Comparison of ENCODE assay signal across 26 mouse cellular contexts in genomic region chr14:36715684-36716083, GRCm38 (mm10).
A peak's percentile ranks its signal among the peaks of the same experiment; 100 is the strongest.
DNase-seq lines count a peak whose midpoint lies in the region; ATAC-seq and TF ChIP-seq lines count a peak whose summit lies in the region.
"Had no signal": no experiment of that assay in that cellular context is flagged by ENCODE, and none has a peak within 500 bp of the region (broad histone marks: within the 10 kb centered on the region; RNA-seq: fewer than 3 reads in every experiment).

No protein-coding gene starts in this region.

- H3K4me3 ChIP-seq in liver, embryonic 11.5 days (ENCODE audit: low read depth, low read length): no peak overlapping the region
- H3K4me3 ChIP-seq in liver, postnatal 0 days (ENCODE audit: low read depth, low read length): no peak overlapping the region
- H3K4me3 ChIP-seq in liver, embryonic 13.5 days (replicated peaks): no peak overlapping the region
- no peak overlapping the region for H3K4me3 ChIP-seq in liver, embryonic 15.5 days (replicated peaks)
- H3K4me3 ChIP-seq: embryonic facial prominence, embryonic 13.5 days; embryonic facial prominence, embryonic 15.5 days; erythroblast, embryonic 14.5 days; forebrain, embryonic 10.5 days; forebrain, embryonic 12.5 days had no signal

- no peak overlapping the region for H3K27ac ChIP-seq in liver, embryonic 11.5 days (ENCODE audit: low read depth, low read length)
- no peak overlapping the region for H3K27ac ChIP-seq in liver, postnatal 0 days (ENCODE audit: low read depth)
- no peak overlapping the region for H3K27ac ChIP-seq in liver, embryonic 13.5 days
- no peak overlapping the region for H3K27ac ChIP-seq in liver, embryonic 15.5 days (replicated peaks)
- H3K27ac ChIP-seq: embryonic facial prominence, embryonic 13.5 days; embryonic facial prominence, embryonic 15.5 days; forebrain, embryonic 10.5 days; forebrain, embryonic 12.5 days had no signal

- no peaks in the 10 kb centered on the region for H3K27me3 ChIP-seq in liver, embryonic 11.5 days (replicated peaks; ENCODE audit: control insufficient read depth, insufficient read depth, low read length)
- no peaks in the 10 kb centered on the region for H3K27me3 ChIP-seq in liver, postnatal 0 days (ENCODE audit: insufficient read depth, low read length)
- no peaks in the 10 kb centered on the region for H3K27me3 ChIP-seq in liver, embryonic 13.5 days
- no peaks in the 10 kb centered on the region; the same call in 1 of the 2 replicates for H3K27me3 ChIP-seq in liver, embryonic 15.5 days
- H3K27me3 ChIP-seq: embryonic facial prominence, embryonic 13.5 days; embryonic facial prominence, embryonic 15.5 days; forebrain, embryonic 12.5 days had no signal

- no peak for DNase-seq in liver, embryonic 11.5 days (ENCODE audit: low spot score)
- no peak for DNase-seq in liver, postnatal 0 days
- DNase-seq in liver, embryonic 13.5 days: no peak
- no peak for DNase-seq in neural tube, embryonic 10.5 days (ENCODE audit: extremely low spot score, low spot score)
- DNase-seq in spleen, postnatal 10 days (ENCODE audit: low spot score in 2 of 2): no peak
- DNase-seq: adrenal gland, adult 8-10 months; adrenal gland, postnatal 14 days; adrenal gland, postnatal 36 days; B cell, adult 2 months; cerebellum, adult 11-12 months; cerebellum, adult 2 months; cerebellum, adult 9-10 months; cerebellum, postnatal 10 days; cerebellum, postnatal 25 days had no signal

- TF ChIP-seq EP300 in liver, postnatal 0 days (IDR thresholded peaks at IDR 0.05; ENCODE audit: low read depth): no peak

- TF ChIP-seq CTCF in liver, postnatal 0 days (IDR thresholded peaks at IDR 0.05; ENCODE audit: low read depth): no peak

- H3K36me3 ChIP-seq in liver, embryonic 11.5 days (ENCODE audit: control insufficient read depth, insufficient read depth, low read length): no peaks in the 10 kb centered on the region
- H3K36me3 ChIP-seq in liver, postnatal 0 days (replicated peaks; ENCODE audit: insufficient read depth, low read length): no peaks in the 10 kb centered on the region
- no peaks in the 10 kb centered on the region for H3K36me3 ChIP-seq in liver, embryonic 13.5 days
- H3K36me3 ChIP-seq in liver, embryonic 15.5 days (replicated peaks): no peaks in the 10 kb centered on the region
- H3K36me3 ChIP-seq: embryonic facial prominence, embryonic 13.5 days; embryonic facial prominence, embryonic 15.5 days; forebrain, embryonic 10.5 days; forebrain, embryonic 12.5 days; G1E had no signal

- H3K9ac ChIP-seq in liver, embryonic 11.5 days (ENCODE audit: low read depth, low read length): no peak overlapping the region
- H3K9ac ChIP-seq in liver, postnatal 0 days (replicated peaks): no peak overlapping the region
- H3K9ac ChIP-seq in liver, embryonic 13.5 days: no peak overlapping the region
- no peak overlapping the region for H3K9ac ChIP-seq in liver, embryonic 15.5 days
- H3K9ac ChIP-seq: embryonic facial prominence, embryonic 13.5 days; embryonic facial prominence, embryonic 15.5 days; forebrain, embryonic 12.5 days had no signal

- H3K4me1 ChIP-seq in liver, embryonic 11.5 days (replicated peaks; ENCODE audit: control insufficient read depth, insufficient read depth, low read length): no peaks in the 10 kb centered on the region
- H3K4me1 ChIP-seq in liver, postnatal 0 days (ENCODE audit: insufficient read depth): no peaks in the 10 kb centered on the region
- peaks cover 10% of the 10 kb centered on the region for H3K4me1 ChIP-seq in liver, embryonic 13.5 days (replicated peaks)
- H3K4me1 ChIP-seq in liver, embryonic 15.5 days (replicated peaks): peaks cover 5% of the 10 kb centered on the region; the same call in 1 of the 2 replicates
- H3K4me1 ChIP-seq: embryonic facial prominence, embryonic 13.5 days; embryonic facial prominence, embryonic 15.5 days; forebrain, embryonic 10.5 days; forebrain, embryonic 12.5 days had no signal

- no peak overlapping the region for H3K4me2 ChIP-seq in liver, embryonic 11.5 days
- no peak overlapping the region for H3K4me2 ChIP-seq in liver, postnatal 0 days (ENCODE audit: low read depth, low read length)
- no peak overlapping the region for H3K4me2 ChIP-seq in liver, embryonic 13.5 days
- no peak overlapping the region for H3K4me2 ChIP-seq in liver, embryonic 15.5 days
- H3K4me2 ChIP-seq: embryonic facial prominence, embryonic 13.5 days; embryonic facial prominence, embryonic 15.5 days; forebrain, embryonic 12.5 days had no signal

- WGBS in liver, embryonic 11.5 days: 66% methylated on average over 2 of the region's 2 CpGs
- 43% methylated on average over 2 of the region's 2 CpGs for WGBS in liver, postnatal 0 days (ENCODE audit: insufficient replicate concordance)
- 33% methylated on average over 2 of the region's 2 CpGs for WGBS in liver, embryonic 13.5 days (ENCODE audit: insufficient replicate concordance)
- 40% methylated on average over 2 of the region's 2 CpGs for WGBS in liver, embryonic 15.5 days (ENCODE audit: insufficient replicate concordance)

- H3K9me3 ChIP-seq in liver, embryonic 11.5 days (ENCODE audit: control insufficient read depth, low read length): no peaks in the 10 kb centered on the region
- no peaks in the 10 kb centered on the region for H3K9me3 ChIP-seq in liver, postnatal 0 days (ENCODE audit: low read length)
- H3K9me3 ChIP-seq in liver, embryonic 13.5 days (replicated peaks): no peaks in the 10 kb centered on the region
- H3K9me3 ChIP-seq in liver, embryonic 15.5 days (replicated peaks): no peaks in the 10 kb centered on the region
- H3K9me3 ChIP-seq: embryonic facial prominence, embryonic 13.5 days; embryonic facial prominence, embryonic 15.5 days; forebrain, embryonic 10.5 days; forebrain, embryonic 12.5 days; G1E had no signal

- ATAC-seq in liver, embryonic 11.5 days (replicated peaks; ENCODE audit: low FRiP score): peak; percentile 62; the same call in 1 of the 2 replicates
- ATAC-seq in liver, postnatal 0 days: no peak
- peak; percentile 88 for ATAC-seq in liver, embryonic 13.5 days (ENCODE audit: low read depth)
- ATAC-seq in liver, embryonic 15.5 days (ENCODE audit: insufficient read depth): peak; percentile 58
- ATAC-seq: activated CD4-positive, CD25-positive, alpha-beta regulatory T cell, adult 4 months; CD4-positive, CD25-positive, alpha-beta regulatory T cell, adult 4 months; forebrain, embryonic 14.5 days; forebrain, embryonic 16.5 days; Patski had no signal
